10 mouse cellular contexts compared by ENCODE assay signal in genomic region chr13:60420842-60421696, GRCm38 (mm10).
DNase-seq lines count a peak whose midpoint lies in the region; ATAC-seq and TF ChIP-seq lines count a peak whose summit lies in the region.
"Had no signal": no experiment of that assay in that cellular context is flagged by ENCODE, and none has a peak within 500 bp of the region (broad histone marks: within the 10 kb centered on the region; RNA-seq: fewer than 3 reads in every experiment).

No protein-coding gene starts in this region.

- no peak for TF ChIP-seq CTCF in kidney, postnatal 0 days (IDR thresholded peaks at IDR 0.05; ENCODE audit: low read depth)
- no peak for TF ChIP-seq CTCF in kidney, adult 2 months (conservative IDR thresholded peaks at IDR 0.05; ENCODE audit: insufficient read depth, insufficient read length, low read depth, low read length)

- H3K27ac ChIP-seq in kidney, postnatal 0 days, result no peak overlapping the region
- no peak overlapping the region for H3K27ac ChIP-seq in kidney, adult 2 months (ENCODE audit: insufficient read depth, low read depth, low read length)
- H3K27ac ChIP-seq in embryonic facial prominence, embryonic 10.5 days (replicated peaks), result peak overlapping the region; percentile 51
- H3K27ac ChIP-seq in intestine, embryonic 16.5 days (ENCODE audit: low read length), result 0 out of 2 replicates have a peak overlapping the region, but pooled peaks have one; percentile 7
- H3K27ac ChIP-seq: hindbrain, postnatal 0 days had no signal

- 52% methylated on average over 3 of the region's 3 CpGs for WGBS in kidney, postnatal 0 days
- WGBS in kidney, adult 2 months, result 50% methylated on average over 3 of the region's 3 CpGs
- WGBS in embryonic facial prominence, embryonic 10.5 days, result 72% methylated on average over 3 of the region's 3 CpGs
- WGBS in intestine, embryonic 16.5 days, result 41% methylated on average over 3 of the region's 3 CpGs

- no peaks in the 10 kb centered on the region for H3K4me1 ChIP-seq in kidney, postnatal 0 days (replicated peaks; ENCODE audit: insufficient read depth, low read length)
- H3K4me1 ChIP-seq in kidney, adult 2 months (ENCODE audit: control insufficient read depth, insufficient read depth, low read length), result no peaks in the 10 kb centered on the region
- H3K4me1 ChIP-seq in embryonic facial prominence, embryonic 10.5 days, result peaks cover 43% of the 10 kb centered on the region
- H3K4me1 ChIP-seq in intestine, embryonic 16.5 days (ENCODE audit: control insufficient read depth, insufficient read depth, low read length), result 0 out of 2 replicates have a peak, but pooled peaks cover 5% of the 10 kb centered on the region

- no peaks in the 10 kb centered on the region for H3K27me3 ChIP-seq in kidney, postnatal 0 days (ENCODE audit: insufficient read depth, low read length)
- H3K27me3 ChIP-seq in kidney, adult 2 months (replicated peaks; ENCODE audit: control insufficient read depth, insufficient read depth, low read length), result no peaks in the 10 kb centered on the region
- no peaks in the 10 kb centered on the region; the same call in 1 of the 2 replicates for H3K27me3 ChIP-seq in embryonic facial prominence, embryonic 10.5 days (replicated peaks; ENCODE audit: low read depth, poor library complexity, severe bottlenecking)
- H3K27me3 ChIP-seq in intestine, embryonic 16.5 days (replicated peaks; ENCODE audit: control insufficient read depth, insufficient read depth, low read length), result no peaks in the 10 kb centered on the region

- H3K9me3 ChIP-seq in kidney, postnatal 0 days (replicated peaks; ENCODE audit: low read length), result no peaks in the 10 kb centered on the region
- H3K9me3 ChIP-seq in embryonic facial prominence, embryonic 10.5 days, result no peaks in the 10 kb centered on the region
- no peaks in the 10 kb centered on the region for H3K9me3 ChIP-seq in intestine, embryonic 16.5 days (ENCODE audit: control insufficient read depth, low read length)

- DNase-seq in kidney, postnatal 0 days (ENCODE audit: low spot score), result peak; percentile 61
- no peak for DNase-seq in kidney, adult 2 months
- peak; percentile 42 for DNase-seq in Muller cell, postnatal 12 days (ENCODE audit: inconsistent ontology term)
- no peak for DNase-seq in embryonic facial prominence, embryonic 10.5 days (ENCODE audit: low spot score)
- no peak for DNase-seq in adrenal gland, adult 8-10 months
- DNase-seq in right cerebral cortex, postnatal 4 days, result no peak
- DNase-seq: gastrocnemius, postnatal 14 days; layer of hippocampus, postnatal 36 days had no signal

- TF ChIP-seq POLR2A in kidney, adult 2 months (IDR thresholded peaks at IDR 0.05; ENCODE audit: low read depth, low read length), result no peak

- H3K36me3 ChIP-seq in kidney, postnatal 0 days (ENCODE audit: insufficient read depth, low read length), result no peaks in the 10 kb centered on the region
- H3K36me3 ChIP-seq in kidney, adult 2 months (ENCODE audit: control insufficient read depth, insufficient read depth, low read length), result no peaks in the 10 kb centered on the region
- H3K36me3 ChIP-seq in embryonic facial prominence, embryonic 10.5 days (replicated peaks), result no peaks in the 10 kb centered on the region
- H3K36me3 ChIP-seq in intestine, embryonic 16.5 days (ENCODE audit: control insufficient read depth, insufficient read depth, low read length), result no peaks in the 10 kb centered on the region

- no peak for ATAC-seq in kidney, postnatal 0 days (replicated peaks; ENCODE audit: low FRiP score, low read depth)
- peak; percentile 77 for ATAC-seq in intestine, embryonic 16.5 days

- no peak overlapping the region for H3K9ac ChIP-seq in kidney, postnatal 0 days (ENCODE audit: low read depth, low read length)
- H3K9ac ChIP-seq in intestine, embryonic 16.5 days (ENCODE audit: low read depth, low read length), result no peak overlapping the region

- no peak overlapping the region for H3K4me3 ChIP-seq in kidney, postnatal 0 days (replicated peaks; ENCODE audit: low read depth, low read length)
- no peak overlapping the region for H3K4me3 ChIP-seq in kidney, adult 2 months (ENCODE audit: insufficient read depth, low read depth, low read length)
- no peak overlapping the region for H3K4me3 ChIP-seq in embryonic facial prominence, embryonic 10.5 days
- H3K4me3 ChIP-seq in intestine, embryonic 16.5 days (ENCODE audit: low read length), result no peak overlapping the region

- H3K4me2 ChIP-seq in kidney, postnatal 0 days (ENCODE audit: low read length), result no peak overlapping the region
- no peak overlapping the region for H3K4me2 ChIP-seq in intestine, embryonic 16.5 days (ENCODE audit: low read depth, low read length)

Comparison
In these comparisons a context has a peak if more than half of its experiments do, and no peak if none do; other contexts are left out.
1. DNase-seq: peak in kidney, postnatal 0 days (single experiment) and Muller cell, postnatal 12 days (single experiment); none in kidney, adult 2 months (single experiment), embryonic facial prominence, embryonic 10.5 days (single experiment), adrenal gland, adult 8-10 months (single experiment) and right cerebral cortex, postnatal 4 days (single experiment).
2. H3K27ac ChIP-seq: peak in embryonic facial prominence, embryonic 10.5 days (single experiment) and intestine, embryonic 16.5 days (single experiment); none in kidney, postnatal 0 days (single experiment) and kidney, adult 2 months (single experiment).